Mouse (Mus musculus) midbrain, embryonic 11.5 days (tissue): ENCODE data around the gene Rplp2. TPM values are rescaled to one million over a fixed set of nuclear protein-coding genes. Genes with fewer than 3 reads are reported as not detected.

Experiments
- ATAC-seq: fragments of 200-750 bp; cut with Nextera tagmentation; 2 replicates; pipeline ENCODE4 v1.8.0; 2017; ENCODE audit warnings: moderate TSS enrichment, moderate library complexity; ENCODE audit not compliant: low FRiP score
- DNase-seq: peaks from one replicate; pipeline ENCODE4 v3.0.0; 2015; ENCODE audit warnings: low spot score; ENCODE audit errors: missing footprints
- H3K27ac ChIP-seq: fragments of 300-500 bp; sonication (generic); 2 replicates; pipeline ENCODE4 v1.5.1; 2014; ENCODE audit warnings: low read depth, low read length
- H3K27me3 ChIP-seq: fragments of 300-500 bp; sonication (generic); 2 replicates; pipeline ENCODE4 v1.6.1; 2014; ENCODE audit warnings: mild to moderate bottlenecking, low read length, moderate library complexity, mixed read lengths; ENCODE audit not compliant: control insufficient read depth, insufficient read depth
- H3K36me3 ChIP-seq: fragments of 300-500 bp; sonication (generic); 2 replicates; pipeline ENCODE4 v1.6.1; 2014; ENCODE audit warnings: mild to moderate bottlenecking, low read length, moderate library complexity, mixed read lengths; ENCODE audit not compliant: control insufficient read depth, insufficient read depth
- H3K4me1 ChIP-seq: fragments of 300-500 bp; sonication (generic); 2 replicates; pipeline ENCODE4 v1.6.1; 2014; ENCODE audit warnings: low read length; ENCODE audit not compliant: control insufficient read depth, insufficient read depth
- H3K4me2 ChIP-seq: fragments of 300-500 bp; sonication (generic); 2 replicates; pipeline ENCODE4 v1.6.1; 2014; ENCODE audit warnings: mild to moderate bottlenecking, moderate library complexity
- H3K4me3 ChIP-seq: fragments of 300-500 bp; sonication (generic); 2 replicates; pipeline ENCODE4 v1.5.1; 2014; ENCODE audit warnings: low read depth, low read length
- H3K9ac ChIP-seq: fragments of 300-500 bp; sonication (generic); 2 replicates; pipeline ENCODE4 v1.6.1; 2014; ENCODE audit warnings: low read length
- H3K9me3 ChIP-seq: fragments of 300-500 bp; sonication (generic); 2 replicates; pipeline ENCODE4 v1.6.1; 2016; ENCODE audit warnings: low read length; ENCODE audit not compliant: control insufficient read depth
- WGBS: fragments of 180-500 bp; shearing (Covaris S2); extraction: QIAGEN DNeasy Blood & Tissue Kit; methylation state at CpG from one replicate; pipeline ENCODE4 v1.1.7; 2014; 5-methylcytosine and 5-hydroxymethylcytosine counted together
- polyA plus RNA-seq: library from polyadenylated mRNA; unstranded; fragments of >200 nt; fragmentation: Nextera tagmentation; extraction: Ambion mirVana; gene quantifications from 2 replicates; pipeline ENCODE4 v1.2.1, GENCODE M21; 2014

Gene Rplp2
- polyA plus RNA-seq, 1 experiment from 2014 or later, result 959 TPM

DNA sequence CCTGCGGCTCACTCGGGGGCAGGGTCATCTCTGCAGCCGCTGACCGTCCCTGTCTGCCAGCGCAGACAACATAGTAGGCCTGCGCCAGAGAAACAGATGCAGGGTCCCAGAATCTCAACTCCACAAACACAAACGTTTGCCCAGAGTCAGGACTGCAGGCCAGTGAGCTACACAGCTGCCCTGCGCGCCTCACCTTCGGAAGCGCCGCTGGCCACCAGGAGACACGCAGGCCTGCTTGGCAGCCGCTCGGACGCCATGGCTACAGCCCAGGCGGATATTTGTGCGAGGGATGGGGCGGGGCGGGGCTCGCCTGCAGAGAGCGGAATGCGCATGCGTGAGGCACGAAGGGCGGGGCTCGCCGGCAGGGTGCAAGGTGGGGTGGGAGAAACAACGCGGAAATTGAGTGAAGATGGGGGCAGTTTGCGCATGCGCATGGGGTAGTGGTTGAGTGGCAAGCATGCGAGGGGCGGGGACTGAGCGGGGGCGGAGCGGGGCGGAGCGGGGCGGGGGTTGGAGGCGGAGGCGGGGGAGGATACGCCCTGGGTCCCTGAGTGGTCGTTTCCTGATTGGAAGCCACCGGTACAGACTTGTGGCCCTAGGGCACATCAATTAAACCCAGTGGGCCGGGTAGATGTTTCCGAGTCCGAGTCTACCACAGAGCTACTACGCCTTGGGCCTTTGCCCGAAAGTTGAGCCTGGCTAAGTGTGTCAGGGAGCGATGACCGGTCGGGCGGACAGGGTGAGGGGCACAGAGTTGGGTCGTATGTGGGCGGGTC, 33.2 kb upstream of the Rplp2 start, which contains the start of gene Gatd1:
TSS of gene Gatd1 (minus strand) at position 328 of the 776 bp plus-strand sequence.
- DNase-seq, result peak; percentile 100

DNA sequence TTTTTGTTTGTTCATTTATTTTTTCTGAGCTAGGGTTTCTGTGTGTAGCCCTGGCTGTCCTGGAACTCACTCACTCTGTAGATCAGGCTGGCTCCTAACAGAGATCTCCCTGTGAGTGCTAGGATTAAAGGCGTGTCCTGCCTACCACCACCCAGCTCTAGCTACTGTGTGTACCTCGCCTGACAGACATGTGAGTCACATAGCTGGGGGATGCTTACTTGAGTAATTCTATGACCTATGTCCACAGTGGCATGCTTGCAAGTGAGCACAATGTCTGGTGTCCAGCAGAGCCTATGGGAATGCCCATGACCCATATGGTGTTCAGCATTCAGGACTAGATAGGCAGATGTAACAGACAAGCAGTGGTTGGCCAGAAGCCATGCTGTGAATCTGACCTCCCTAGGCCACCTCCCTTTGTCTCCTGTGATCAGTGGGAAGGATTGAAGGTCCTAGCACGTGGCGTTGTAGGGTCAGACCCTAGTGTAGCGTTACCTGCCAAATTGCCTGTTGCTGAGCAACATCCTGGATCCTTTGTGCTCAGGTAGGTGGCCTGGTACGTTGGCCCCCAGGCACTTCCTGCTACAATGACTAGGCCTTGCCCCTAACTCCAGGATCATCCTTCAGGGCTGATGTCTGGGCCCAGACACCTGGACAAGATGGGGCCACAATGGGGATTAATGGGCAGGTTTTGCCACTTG, 30.9 kb upstream of the Rplp2 start:
- Histone ChIP-seq H3K4me3 (no peak overlapping the region), H3K4me1 (peaks cover 10% of the 10 kb centered on the region), H3K27me3 (no peaks in the 10 kb centered on the region), H3K36me3 (no peaks in the 10 kb centered on the region), H3K27ac (no peak overlapping the region), H3K9me3 (no peaks in the 10 kb centered on the region), H3K4me2 (no peak overlapping the region), H3K9ac (no peak overlapping the region)
- DNase-seq, result no peak
- no peak for ATAC-seq
- WGBS, result 77% methylated on average over 6 of the region's 6 CpGs

More for the DNA sequence above, 33.2 kb upstream of the Rplp2 start, which contains the start of gene Gatd1:
- peaks cover 5% of the 10 kb centered on the region; the same call in 1 of the 2 replicates for H3K36me3 ChIP-seq
- H3K4me2 ChIP-seq, result peak within 1 kb of the TSS; percentile 75
- peak within 1 kb of the TSS; percentile 72 for H3K4me3 ChIP-seq
- WGBS, result under 1% methylated on average over 53 of the region's 56 CpGs
- H3K4me1 ChIP-seq, result peaks cover 10% of the 10 kb centered on the region
- peak; percentile 91 for ATAC-seq
- H3K9ac ChIP-seq, result peak within 1 kb of the TSS; percentile 93
- no peaks in the 10 kb centered on the region for H3K9me3 ChIP-seq
- peak within 1 kb of the TSS; percentile 77 for H3K27ac ChIP-seq
- no peaks in the 10 kb centered on the region for H3K27me3 ChIP-seq

DNA sequence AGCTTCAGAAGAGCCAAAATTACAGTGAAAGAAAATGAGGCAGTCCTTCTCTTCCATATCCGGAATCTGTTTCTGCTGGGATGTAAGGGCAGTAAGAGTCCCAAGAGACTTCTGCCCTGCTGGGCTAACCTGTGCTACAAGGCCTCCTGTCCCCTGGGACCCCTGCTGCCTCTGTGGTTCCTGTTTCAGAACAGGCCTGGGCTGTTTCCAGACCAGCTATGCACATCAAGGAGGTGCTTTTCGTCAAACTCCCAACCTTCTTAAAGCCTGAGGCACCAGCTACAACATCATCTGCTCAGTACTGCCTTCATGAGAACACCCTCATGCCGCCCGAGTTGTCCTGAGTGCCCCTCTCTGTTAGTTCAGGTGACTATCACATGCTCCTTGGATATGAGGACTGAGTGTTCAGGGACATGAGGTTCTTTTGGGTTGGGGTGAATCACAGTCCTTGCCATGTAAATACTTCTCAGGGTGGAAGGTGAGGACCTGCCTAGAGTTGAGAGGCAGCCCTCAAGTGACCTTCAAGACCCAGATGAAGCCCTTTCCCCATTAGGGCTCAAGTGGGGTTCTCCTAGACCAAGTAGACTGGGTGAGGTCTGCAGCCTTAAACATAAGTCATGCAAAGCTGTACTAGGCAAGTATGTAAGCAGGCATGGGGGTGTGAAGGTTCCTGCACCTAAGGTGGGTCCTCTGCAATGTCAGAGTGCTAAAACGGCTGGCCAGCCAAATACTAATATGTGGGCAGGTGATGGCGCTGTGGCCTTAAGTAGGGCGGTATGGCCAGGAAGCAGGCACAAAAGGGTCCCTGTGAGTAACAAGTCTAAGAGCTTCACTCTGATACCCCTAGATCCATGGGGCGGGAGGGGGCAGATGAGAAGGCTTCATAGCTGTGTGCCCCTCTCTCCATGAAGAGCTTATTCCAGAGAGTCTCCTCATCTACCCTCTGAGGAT, 29.2 kb upstream of the Rplp2 start:
- no peaks in the 10 kb centered on the region for H3K9me3 ChIP-seq
- H3K9ac ChIP-seq, result no peak overlapping the region
- DNase-seq, result no peak
- no peak overlapping the region for H3K4me2 ChIP-seq
- H3K36me3 ChIP-seq, result no peaks in the 10 kb centered on the region
- no peak overlapping the region for H3K4me3 ChIP-seq
- ATAC-seq, result no peak
- WGBS, result 75% methylated on average over 8 of the region's 8 CpGs
- H3K27ac ChIP-seq, result no peak overlapping the region
- H3K27me3 ChIP-seq, result no peaks in the 10 kb centered on the region
- H3K4me1 ChIP-seq, result peaks cover 10% of the 10 kb centered on the region

DNA sequence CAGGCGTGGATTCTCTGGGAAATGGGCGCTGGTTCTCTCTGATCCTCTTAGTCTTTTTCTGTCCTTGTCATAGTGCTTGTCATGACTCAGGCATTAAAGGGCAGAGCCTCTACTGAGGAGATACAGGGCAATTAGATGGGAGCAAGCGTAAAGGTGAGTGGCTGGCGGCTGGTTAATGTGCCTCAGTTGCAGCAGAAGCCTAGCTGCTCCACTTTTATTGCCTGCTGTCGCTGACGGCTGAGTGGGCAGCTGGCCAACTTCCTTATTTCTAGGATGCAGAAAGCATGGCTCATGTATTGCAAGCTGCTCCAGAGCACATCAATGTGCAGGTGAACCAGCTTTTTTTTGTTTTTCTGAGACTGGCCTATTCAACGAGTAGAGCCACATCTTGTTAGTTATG, 28.2 kb upstream of the Rplp2 start:
- no peaks in the 10 kb centered on the region for H3K9me3 ChIP-seq
- 90% methylated on average over 7 of the region's 7 CpGs for WGBS
- H3K36me3 ChIP-seq, result no peaks in the 10 kb centered on the region
- ATAC-seq (no peak), DNase-seq (no peak)
- no peak overlapping the region for H3K4me2 ChIP-seq
- peaks cover 5% of the 10 kb centered on the region; the same call in 1 of the 2 replicates for H3K4me1 ChIP-seq
- H3K27ac ChIP-seq, result no peak overlapping the region
- no peaks in the 10 kb centered on the region for H3K27me3 ChIP-seq
- H3K9ac ChIP-seq, result no peak overlapping the region
- H3K4me3 ChIP-seq, result no peak overlapping the region

DNA sequence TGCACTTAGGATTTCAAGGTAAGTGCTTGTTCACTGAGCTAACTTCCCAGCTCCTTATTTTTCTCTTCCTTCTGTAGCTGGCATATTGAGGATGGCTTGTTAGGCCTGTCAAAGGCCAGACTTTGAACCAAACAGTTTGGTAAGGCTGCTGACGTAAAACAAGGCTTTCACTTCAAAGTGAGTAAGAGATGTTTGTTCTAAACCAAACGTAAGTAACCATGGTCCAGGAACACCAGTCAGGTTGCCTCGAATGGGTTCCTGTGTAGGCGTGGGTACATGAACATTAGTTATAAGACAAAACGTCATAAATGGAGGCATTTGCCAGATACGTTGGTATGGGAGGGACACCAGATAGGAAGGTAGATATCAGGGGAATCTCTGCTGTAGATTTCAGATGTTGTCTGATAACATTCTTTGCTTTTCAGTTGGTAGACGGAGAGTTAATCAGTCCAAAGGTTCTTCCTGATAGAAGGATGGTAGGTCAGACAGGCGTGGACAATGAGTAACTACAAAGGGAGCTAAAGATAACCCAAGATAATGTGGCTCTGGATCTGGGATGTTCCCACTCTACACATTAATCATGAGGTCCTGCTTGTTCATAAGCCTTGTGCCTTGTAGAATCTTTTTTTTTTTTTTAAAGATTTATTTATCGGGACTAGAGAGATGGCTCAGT, 27.0 kb upstream of the Rplp2 start:
- no peaks in the 10 kb centered on the region for H3K4me1 ChIP-seq
- DNase-seq (no peak), ATAC-seq (no peak)
- WGBS, result 84% methylated on average over 9 of the region's 9 CpGs
- no peaks in the 10 kb centered on the region for H3K36me3 ChIP-seq
- H3K27ac ChIP-seq, result no peak overlapping the region
- H3K9ac ChIP-seq, result no peak overlapping the region
- no peaks in the 10 kb centered on the region for H3K27me3 ChIP-seq
- H3K4me3 ChIP-seq, result no peak overlapping the region
- no peak overlapping the region for H3K4me2 ChIP-seq
- no peaks in the 10 kb centered on the region for H3K9me3 ChIP-seq

DNA sequence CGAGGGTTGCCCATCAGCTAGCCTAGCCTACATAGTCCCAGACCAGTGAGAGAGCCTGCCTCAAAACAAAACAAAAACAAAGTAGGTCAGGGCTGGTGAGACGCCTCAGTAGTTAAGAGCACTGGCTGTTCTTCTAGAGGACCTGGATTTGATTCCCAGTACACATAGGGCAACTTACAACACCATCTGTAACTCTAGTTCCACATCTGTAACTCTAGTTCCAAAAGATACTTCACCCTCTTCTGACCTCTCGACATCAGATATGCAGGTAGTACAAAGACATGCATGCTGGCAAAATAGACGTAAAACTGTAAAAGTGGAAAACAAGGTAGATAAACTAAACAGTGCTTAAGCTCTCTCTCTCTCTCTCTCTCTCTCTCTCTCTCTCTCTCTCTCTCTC, 23.4 kb upstream of the Rplp2 start:
- Histone ChIP-seq H3K4me2 (no peak overlapping the region), H3K9ac (no peak overlapping the region), H3K4me1 (peaks cover 2% of the 10 kb centered on the region), H3K9me3 (no peaks in the 10 kb centered on the region), H3K4me3 (no peak overlapping the region), H3K27ac (no peak overlapping the region), H3K27me3 (no peaks in the 10 kb centered on the region; the same call in 1 of the 2 replicates), H3K36me3 (no peaks in the 10 kb centered on the region)
- WGBS, result 83% methylated on average over 4 of the region's 4 CpGs
- peak; percentile 60 for DNase-seq
- ATAC-seq, result no peak

DNA sequence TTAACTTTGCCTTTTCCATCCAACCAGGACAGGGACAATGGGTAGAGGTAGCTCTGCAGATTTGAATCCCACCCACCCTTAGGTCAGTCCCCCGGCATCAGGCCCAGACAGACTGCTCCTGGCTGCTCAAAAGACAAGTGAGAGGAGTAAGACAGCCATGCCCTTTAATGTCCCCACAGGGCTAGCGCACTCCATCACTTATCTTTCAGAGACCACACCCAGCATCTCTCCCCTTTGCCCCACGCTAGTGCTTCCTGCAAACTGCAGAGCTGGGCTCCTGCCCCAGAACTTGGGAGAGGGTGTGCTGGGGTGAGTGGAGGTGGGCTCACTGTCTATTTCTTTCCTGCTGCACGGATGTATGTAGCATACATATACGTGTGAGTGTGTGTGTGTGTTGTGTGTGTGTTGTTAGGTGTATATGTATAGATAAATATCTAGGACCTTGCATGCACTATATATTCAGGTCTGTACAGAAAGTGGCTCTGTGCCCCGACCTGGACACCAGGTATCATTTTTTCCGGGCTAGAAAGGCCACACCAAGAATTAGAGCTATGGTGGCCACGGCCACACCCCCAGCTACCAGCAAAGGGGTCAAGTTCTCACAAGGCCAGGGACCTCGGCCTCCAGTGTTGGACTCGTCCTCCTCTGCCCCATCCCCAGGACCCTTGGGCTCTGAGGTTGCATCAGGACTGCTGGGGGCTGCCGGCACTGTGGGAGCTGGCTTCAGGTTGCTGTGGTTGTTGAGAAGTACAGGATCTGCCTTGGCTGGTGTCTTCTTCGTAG, 20.0 kb upstream of the Rplp2 start:
- no peak overlapping the region for H3K4me3 ChIP-seq
- H3K36me3 ChIP-seq, result no peaks in the 10 kb centered on the region; the same call in 1 of the 2 replicates
- no peak for ATAC-seq
- no peak overlapping the region for H3K4me2 ChIP-seq
- no peaks in the 10 kb centered on the region; the same call in 1 of the 2 replicates for H3K27me3 ChIP-seq
- H3K4me1 ChIP-seq, result peaks cover 12% of the 10 kb centered on the region
- no peak for DNase-seq
- whole genome bisulfite sequencing, result 85% methylated on average over 12 of the region's 12 CpGs
- H3K27ac ChIP-seq, result no peak overlapping the region
- no peaks in the 10 kb centered on the region for H3K9me3 ChIP-seq
- H3K9ac ChIP-seq, result no peak overlapping the region

DNA sequence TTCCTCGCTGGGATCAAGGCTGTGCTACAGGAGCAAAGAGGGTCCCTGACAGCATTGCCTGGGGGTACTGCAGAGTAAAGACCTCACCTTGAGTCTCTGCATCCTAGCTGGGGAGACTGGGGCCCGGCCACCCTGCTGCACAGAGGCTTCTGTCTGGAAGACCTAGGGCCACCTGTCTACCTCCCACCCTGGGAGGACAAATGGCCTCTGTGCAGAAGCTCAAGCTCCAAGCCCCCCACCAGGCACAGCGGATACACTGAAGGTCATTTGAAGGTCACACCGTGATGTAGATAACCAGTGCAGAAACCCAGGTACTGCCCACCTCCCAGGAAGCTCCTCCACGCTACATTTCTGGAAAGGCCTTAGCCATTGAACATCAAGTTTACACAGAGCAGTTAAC, 18.5 kb upstream of the Rplp2 start:
- peak overlapping the region; percentile 39 for H3K4me3 ChIP-seq
- H3K9ac ChIP-seq, result peak overlapping the region; percentile 69
- peaks cover 13% of the 10 kb centered on the region for H3K4me1 ChIP-seq
- H3K36me3 ChIP-seq, result no peaks in the 10 kb centered on the region; the same call in 1 of the 2 replicates
- no peak overlapping the region for H3K27ac ChIP-seq
- peak overlapping the region; percentile 59 for H3K4me2 ChIP-seq
- no peaks in the 10 kb centered on the region; the same call in 1 of the 2 replicates for H3K27me3 ChIP-seq
- no peaks in the 10 kb centered on the region for H3K9me3 ChIP-seq
- DNase-seq, result no peak
- WGBS, result 55% methylated on average over 5 of the region's 5 CpGs
- no peak for ATAC-seq
